Mouse (Mus musculus): ENCODE data around the gene Dnph1. TPM values are rescaled to one million over a fixed set of nuclear protein-coding genes. Genes with fewer than 3 reads are reported as not detected.
"Not testable (repeated sequence)": the region's sequence is repeated elsewhere in the genome, so short reads cannot be mapped to it uniquely, and the experiment has no call there.

The Dnph1 gene
- total RNA-seq, 2 experiments from 2014 or later: 4.8 to 6.3 TPM

DNA sequence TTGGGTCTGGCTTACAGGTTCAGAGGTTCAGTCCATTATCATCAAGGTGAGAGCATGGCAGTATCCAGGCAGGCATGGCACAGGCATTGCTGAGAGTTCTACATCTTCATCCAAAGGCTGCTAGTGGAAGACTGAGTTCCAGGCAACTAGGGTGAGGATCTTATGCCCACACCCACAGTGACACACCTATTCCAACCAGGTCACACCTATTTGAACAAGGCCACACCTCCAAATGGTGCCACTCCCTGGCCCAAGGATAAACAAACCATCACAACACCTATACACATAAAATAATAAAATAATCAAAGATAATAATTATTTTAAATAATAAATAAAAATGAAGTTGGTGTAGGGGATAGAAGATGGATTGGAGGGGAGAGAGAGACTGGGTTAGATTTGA is 430 bp upstream of the Dnph1 start:
- intact Hi-C loops (cut with DNase I; ENCODE audit: low total_unique reads); DNase-seq: not testable (repeated sequence)

DNA sequence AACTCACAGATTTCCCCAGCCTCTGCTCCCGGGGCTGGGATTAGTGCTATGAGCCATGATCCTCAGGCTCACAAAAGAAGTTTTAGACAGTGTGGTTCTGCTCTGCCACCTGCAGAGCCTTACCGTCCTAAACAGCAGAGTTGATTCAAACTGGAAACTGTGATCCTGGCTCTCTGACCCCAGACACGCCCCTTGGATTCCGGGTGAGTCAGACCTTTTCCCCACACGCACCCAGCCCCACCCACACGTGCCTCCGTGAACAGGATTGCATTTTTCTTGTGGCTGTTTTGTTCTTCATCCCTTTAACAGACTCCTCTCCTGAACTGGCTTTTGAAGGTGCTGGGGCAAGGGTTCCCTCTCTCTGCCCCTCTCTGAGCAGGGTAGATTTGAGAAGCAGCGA is 1.4 kb downstream of the Dnph1 start:
- intact Hi-C loops (cut with DNase I; ENCODE audit: low total_unique reads): no loop called here
- no peak for DNase-seq

DNA sequence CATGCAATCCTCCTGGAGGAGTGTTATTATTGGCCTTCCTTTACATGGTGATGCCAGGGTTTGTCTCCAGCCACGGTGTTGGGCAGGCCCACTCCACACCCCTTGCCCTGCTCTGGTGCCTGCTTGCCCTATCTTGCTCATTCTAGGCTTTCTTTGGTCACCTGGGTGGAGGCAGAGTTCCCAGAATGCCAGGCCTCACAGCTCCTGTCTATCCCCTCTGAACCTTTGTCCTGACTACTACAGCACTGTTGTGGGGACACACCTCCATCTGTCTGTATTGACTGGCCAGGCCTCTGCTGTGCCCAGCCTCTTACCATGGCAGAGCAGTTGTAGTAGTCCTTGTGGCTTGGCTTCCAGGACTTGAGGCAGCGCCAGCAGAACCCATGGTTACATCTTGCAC is 6.3 kb downstream of the Dnph1 start:
- intact Hi-C loops (cut with DNase I; ENCODE audit: low total_unique reads): no loop called here
- no peak for DNase-seq

DNA sequence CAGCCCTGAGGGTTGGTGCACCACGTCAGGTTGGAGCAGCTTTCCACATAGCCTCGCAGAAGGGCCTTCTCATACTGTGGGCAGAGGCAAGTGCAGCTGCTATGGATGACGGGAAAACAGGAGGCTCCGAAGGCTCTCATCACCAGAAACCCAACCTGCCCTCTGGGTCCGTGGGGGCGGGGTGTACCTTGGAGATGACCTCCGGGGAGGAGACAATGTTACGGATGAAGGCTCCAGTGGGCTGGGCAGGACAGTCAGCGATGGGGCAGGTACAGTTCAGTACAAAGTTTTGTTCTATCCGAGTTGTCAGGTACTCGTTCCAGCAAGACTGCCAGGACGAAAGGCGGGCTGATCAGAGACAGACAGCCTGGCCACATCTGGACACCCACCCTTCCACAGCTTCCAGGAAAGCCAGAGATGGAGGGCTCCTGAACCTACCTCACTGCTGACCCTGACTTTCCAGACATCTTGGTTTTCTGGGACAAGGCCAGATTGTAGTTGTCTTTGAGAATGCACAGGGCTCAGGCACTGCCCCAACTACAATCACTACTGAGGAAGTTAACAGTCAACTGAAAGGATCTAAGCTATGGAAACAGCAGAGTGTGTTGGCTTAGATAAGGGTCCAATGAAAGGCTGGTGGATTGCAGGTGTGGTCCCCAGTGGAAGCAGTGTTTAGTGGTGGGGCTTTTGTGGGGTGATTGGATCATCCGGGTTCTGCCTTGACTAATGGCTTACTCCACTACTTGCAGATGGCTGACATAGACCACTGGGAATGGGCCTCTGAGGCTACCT is 7.5 kb downstream of the Dnph1 start:
- no peak for DNase-seq
- intact Hi-C loops (cut with DNase I; ENCODE audit: low total_unique reads): no loop called here

DNA sequence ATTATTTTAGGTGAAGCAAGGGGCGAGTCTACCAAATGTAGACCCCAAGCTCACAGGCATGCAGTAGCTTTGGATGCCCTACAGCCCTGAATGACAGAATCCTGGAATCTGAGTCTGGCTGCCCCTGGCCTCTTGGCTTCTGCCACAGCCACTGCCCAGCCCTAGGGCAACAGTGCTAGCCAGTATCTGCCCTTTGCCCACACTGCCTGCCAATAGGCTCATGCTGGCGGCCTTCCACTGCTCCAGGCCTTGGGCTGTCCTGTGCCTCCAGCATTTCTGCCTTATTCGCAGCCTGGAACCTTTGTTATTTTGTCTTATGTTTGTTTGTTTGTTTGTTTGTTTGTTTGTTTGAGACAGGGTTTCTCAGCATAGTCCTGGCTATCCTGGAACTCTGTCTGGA is 9.1 kb downstream of the Dnph1 start:
- peak; percentile 41 for DNase-seq
- intact Hi-C loops (cut with DNase I; ENCODE audit: low total_unique reads): no loop called here

DNA sequence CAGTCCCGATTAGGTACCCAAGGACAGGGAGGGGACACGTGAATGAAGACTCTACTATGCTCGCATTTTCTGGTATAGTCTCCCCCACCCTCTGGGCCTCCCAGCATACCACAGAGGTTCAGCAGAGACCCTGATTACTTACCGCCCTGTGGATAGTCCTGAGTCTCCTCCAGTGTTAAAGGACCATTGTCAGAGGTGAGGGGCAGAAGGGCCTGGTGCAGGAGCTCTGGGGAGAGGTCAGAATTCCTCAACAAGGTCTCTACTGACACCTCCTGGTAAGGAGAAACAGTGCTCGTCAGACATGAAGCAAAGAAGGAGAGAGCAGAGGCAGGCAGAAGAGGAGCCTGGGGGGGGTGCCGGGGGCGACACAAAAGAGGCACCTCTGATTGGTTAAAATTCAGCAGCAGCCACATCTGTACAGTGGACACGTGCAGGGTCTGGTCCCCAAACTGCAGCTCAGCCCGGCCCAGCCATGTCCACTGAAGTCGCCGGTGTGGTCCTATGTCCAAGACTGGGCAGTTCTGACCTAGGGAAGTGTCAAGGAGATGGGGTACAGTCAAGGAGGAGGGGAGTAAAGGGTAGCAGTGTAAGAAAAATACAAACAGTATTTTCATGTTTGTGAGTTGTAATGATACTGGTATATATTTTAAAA is 14.7 kb downstream of the Dnph1 start:
- intact Hi-C loops (cut with DNase I; ENCODE audit: low total_unique reads): no loop called here
- DNase-seq: no peak

DNA sequence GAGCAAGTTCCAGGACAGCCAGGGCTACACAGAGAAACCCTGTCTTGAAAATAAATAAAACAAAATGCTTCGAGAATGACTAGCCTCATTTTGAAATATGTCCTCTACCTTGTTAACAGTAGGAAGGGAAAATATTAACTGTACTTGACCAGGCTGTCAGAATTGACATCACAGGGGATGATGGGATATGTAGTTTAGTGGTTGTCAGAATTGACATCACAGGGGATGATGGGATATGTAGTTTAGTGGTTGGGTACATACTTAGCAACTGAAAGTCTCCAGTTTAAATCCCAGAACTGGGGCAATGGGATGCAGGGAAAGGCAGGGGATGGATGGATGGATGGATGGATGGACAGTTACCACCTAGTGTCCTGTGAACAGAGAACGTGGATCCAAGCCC is 16.8 kb downstream of the Dnph1 start:
- intact Hi-C loops (cut with DNase I; ENCODE audit: low total_unique reads): no loop called here
- DNase-seq: no peak

DNA sequence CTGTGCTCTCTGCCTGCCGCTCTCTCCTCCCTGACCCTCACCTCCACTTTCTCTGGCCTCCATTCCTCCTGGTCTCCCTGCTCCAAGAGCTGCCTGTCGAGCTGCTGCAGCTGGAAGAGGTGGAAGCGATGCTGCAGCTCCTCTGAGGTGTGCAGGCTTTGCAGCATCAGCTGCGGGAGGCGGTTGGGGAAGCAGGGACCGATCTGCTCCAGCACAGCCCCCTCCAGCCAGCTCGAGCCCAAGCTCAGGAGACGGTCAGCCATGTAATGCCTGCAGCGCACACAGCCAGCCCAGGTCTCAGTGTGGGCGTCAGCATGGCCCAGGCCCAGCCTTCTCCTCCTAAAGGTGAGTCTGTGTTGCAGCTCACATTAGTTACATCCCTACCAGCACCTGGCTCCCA is 23.5 kb downstream of the Dnph1 start:
- intact Hi-C loops (cut with DNase I; ENCODE audit: low total_unique reads): loop anchor here (5.0 kb wide), 1 partner anchor 67 kb away; no protein-coding TSS in a partner anchor
- no peak for DNase-seq

DNA sequence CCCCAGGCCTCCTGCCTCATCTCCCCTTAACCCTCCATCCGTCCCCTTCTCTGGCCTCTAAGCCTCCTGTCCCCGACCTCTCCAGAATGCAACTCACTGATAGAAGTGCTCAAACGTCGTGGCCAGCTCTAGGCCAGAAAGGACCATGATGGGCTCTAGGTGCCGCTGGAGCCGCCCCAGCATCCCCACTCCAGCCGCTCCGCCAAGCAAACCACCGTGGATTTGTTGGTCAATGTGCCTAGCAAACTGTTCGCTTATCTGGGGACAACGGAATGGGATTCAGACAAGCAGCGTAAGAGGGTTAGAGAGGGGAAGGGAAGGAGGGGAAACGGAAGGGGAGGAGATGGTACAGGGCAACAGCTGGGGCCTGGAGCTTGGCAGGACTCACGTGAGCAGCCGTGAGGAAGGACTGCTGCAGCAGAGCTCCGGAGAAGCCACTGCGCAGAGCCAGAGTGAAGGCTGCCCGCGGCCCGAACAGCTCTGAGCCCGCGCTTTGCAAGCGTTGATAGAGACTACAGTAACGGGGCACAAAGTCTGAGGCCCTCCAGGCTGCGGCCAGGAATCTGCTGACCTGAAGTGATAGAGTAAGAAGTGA is 24.0 kb downstream of the Dnph1 start:
- intact Hi-C loops (cut with DNase I; ENCODE audit: low total_unique reads): loop anchor here (5.0 kb wide), 1 partner anchor 67 kb away; no protein-coding TSS in a partner anchor
- no peak for DNase-seq

DNA sequence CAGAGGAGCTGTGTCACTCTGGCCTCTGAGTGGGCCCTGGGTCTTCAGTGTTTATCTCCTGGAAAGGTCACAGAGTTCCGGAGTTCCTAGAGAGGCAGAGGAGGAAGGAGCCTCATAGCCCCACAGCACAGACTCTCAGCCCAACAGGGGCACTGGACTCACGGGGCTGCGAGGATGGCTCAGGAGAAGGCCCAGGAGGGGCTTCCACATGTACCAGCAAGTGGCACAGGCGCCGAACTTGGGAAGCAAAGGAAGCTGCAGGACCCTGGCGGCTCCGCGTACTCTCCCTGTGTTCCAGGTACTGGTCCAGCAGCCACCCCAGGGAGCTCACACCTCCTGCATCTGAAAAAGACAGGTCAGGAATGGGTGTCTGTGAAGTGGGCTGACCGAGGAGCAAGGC is 24.7 kb downstream of the Dnph1 start:
- DNase-seq: no peak
- intact Hi-C loops (cut with DNase I; ENCODE audit: low total_unique reads): loop anchor here (5.0 kb wide), 1 partner anchor 66 kb away; no protein-coding TSS in a partner anchor

DNA sequence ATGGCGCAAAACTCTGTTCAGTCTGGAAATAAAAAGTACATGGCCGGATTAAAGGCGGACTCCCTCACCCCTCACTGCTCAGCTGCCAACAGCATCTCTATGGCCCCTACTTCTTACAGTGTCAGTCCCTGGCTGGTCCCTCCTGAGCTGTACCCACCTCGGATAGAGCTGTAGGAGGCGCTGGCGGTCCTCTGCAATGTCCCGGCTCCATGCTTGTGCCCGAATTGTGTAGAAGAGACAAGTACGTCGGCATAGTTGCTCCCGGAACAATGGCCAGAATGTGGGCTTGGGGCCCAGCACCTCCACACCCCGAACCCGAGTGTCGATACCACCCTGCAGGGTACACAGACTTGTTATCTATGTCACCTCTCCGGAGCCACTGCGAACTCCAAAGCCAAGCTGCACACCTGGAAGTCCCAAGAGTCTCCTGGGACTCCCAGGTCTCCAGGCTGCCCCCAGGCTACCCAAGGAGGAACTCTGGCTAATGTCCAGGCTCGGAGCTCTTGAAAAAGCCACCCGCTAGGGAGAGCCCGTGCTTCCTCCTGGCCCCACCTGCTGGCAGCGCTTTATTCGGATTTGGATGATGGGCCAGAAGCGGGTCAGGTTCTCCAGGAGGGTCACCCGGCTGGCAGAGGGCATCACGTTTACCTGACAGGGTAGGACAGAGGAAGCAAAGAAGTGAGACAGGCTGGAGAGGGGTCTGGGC is 25.6 kb downstream of the Dnph1 start:
- DNase-seq: no peak
- intact Hi-C loops (cut with DNase I; ENCODE audit: low total_unique reads): loop anchor here (5.0 kb wide), 1 partner anchor 65 kb away; no protein-coding TSS in a partner anchor

DNA sequence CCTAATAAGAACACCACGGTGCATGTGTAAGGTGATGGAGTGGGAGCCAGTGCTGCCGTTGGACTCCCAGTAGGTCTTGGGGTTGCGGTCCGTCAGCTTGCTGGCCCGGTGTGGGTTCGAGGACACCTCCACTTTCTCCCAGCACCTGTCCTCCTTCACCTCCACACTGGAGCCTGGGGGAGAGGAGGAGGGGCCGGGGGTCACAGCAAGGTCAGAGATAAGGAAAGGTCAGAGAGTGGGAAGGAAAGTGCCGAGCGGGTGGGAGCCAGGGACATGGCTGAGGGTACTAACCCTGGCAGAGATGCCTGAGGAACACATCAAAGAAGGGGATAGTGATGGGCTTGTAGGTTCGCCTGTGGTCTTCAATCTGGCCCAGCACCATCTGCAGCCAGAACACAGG is 28.6 kb downstream of the Dnph1 start:
- intact Hi-C loops (cut with DNase I; ENCODE audit: low total_unique reads): loop anchor here (5.0 kb wide), 2 partner anchors 112 to 202 kb away; partner anchors contain the start of gene Gnmt
- DNase-seq: no peak

DNA sequence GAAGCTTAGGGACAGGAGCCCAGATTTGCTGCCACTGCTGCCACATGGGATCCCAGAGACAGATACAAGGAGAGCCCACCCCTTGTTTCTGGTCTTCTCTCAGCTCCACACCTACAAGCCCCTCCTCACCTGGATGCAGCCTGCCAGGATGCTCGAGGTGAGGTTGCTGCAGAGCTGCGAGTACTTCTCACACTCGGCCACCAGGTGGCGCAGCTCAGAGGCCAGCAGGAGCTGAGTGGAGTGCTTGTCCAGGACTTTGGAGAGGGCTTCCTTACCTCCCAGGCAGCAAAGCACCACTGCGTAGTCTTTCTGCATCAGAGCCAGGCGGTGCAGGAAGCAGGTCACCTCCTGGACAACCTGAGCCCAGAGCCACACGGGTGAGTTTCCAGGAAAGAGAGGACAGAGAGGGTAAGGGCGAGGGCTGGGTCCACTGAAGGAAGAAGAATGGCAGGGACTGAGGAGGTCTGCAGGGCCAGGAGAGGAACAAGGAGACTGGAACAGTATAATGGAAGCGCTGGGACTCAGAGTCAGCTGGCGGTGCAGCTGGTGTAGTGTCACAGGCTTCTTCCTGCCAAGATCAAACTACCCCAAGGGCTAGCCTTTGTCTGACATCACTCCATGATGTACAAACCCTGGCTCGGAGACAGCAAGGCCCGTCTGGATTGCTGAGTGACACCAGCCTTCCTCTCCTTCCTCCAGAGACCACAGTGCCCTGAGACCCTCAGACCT is 29.2 kb downstream of the Dnph1 start:
- intact Hi-C loops (cut with DNase I; ENCODE audit: low total_unique reads): loop anchor here (5.0 kb wide), 2 partner anchors 112 to 202 kb away; partner anchors contain the start of gene Gnmt
- peak; percentile 82 for DNase-seq

DNA sequence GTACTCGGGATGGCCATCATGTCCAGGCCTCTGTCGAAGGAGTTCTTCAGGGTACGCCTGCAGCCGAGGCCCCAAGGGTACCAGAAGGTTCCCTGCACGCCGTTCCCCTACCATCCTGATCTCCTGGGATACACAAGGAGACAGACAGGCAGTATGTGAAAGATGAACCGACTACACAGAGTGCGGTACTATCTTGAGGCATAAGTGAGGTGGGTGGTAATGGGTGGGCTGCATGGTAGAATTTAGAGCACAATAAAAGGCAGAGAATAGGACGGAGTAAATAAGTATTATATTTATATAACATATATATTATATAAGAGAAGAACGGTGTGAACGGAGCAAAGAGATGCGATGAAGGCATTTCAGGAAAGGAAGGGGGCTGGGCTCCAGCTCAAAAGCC is 47.1 kb downstream of the Dnph1 start:
- intact Hi-C loops (cut with DNase I; ENCODE audit: low total_unique reads): no loop called here
- no peak for DNase-seq

DNA sequence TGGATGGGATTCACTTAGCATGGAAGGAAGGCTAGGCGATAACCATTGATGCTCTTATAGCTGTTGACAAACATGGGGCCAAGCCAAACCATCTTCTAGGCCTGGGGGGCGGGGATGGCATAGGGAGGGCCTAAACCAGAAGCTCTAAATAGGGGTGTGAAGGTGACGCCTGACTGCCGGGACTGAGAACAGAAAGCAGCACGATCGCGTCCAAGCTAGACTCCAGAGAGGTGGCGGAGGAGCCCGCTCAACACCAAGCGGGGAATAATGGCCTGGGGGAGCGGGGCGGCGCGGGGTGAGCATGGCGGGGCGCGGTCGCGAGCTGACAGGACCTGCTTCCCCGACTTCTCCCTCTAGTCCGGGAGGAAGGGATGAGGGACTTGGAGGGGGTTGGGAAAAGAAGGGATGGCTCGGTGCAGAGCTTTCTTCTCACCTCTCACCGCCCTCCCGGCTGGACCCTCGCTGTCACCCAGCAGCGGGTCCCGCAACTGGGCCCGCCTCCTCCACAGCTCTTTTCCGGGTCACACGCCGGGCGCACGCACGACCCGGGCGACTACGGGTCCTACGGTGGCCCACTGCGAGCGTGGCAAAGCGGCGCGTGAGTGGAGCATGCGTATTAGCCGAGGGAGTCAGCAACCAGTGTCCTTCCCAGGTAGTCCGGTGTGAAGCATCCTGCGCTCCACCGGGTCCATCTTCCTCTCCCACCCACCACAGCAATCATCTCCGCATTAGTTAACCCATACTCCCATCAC is 49.5 kb downstream of the Dnph1 start, which contains the start of gene Cul9:
Gene Cul9, minus strand, starts transcription at position 576 of the 752 bp plus-strand sequence.
- DNase-seq: peak; percentile 80
- intact Hi-C loops (cut with DNase I; ENCODE audit: low total_unique reads): no loop called here

DNA sequence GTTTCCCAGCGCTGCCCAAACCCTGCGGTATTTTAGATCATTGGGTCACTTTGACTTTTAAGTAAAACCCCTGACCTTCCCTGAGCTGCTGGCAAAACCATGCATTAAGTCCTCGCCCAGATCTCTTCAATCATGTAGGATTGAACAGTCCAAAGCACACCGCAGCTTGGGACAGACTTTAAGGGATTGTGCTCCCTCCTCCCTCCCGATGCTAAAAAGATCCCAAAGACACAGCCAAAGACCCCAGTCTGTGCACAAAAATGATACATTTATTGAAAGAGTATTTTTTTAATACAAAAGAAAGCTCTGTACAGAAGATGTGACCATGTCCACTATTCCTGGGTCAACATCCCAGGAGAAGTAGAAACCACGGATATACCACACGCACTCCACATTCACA is 50.1 kb downstream of the Dnph1 start:
- intact Hi-C loops (cut with DNase I; ENCODE audit: low total_unique reads): no loop called here
- DNase-seq: no peak

DNA sequence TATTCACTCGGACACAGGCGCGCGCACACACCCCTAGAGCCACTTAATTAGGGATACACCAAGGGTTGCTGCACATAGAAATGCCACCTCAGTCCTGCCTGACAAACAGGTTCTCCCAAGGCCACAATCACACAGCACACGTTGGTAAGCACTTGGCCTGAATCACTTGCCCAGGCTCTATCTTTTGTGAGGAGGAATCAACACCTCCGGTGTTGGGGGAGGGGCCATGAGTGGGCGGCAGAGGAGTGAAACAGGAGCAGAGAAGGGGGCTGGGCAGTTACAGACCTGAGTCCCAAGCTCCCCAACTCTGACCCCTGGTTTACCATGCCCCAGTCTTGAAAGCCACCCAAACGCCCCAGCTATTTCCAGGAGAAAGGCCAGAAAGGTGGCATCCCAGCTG is 50.5 kb downstream of the Dnph1 start:
- no peak for DNase-seq
- intact Hi-C loops (cut with DNase I; ENCODE audit: low total_unique reads): no loop called here

DNA sequence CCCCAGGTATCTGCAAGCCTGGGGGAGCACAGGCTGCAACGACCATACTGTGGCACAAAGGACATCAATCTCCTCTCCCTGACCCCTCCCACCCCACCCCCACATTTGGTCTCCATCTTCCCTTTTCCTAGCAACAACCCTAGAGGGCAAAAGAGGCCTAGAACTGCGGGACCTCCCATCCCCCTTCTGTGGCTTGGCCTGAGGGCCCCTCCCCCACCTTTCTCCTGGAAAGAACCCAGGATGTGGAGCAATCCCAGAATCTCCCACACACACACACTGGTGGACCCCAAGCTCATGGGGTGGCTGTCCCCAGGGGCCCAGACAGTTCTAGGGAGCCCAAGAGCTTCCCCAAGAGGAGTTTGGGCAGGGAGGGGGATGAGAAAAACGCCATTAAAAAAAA is 51.4 kb downstream of the Dnph1 start:
- intact Hi-C loops (cut with DNase I; ENCODE audit: low total_unique reads): no loop called here
- DNase-seq: no peak
